8 mouse cellular contexts compared by ENCODE assay signal in genomic region chr6:38515201-38515600, GRCm38 (mm10).
"Had no signal": no experiment of that assay in that cellular context is flagged by ENCODE, and none has a peak within 500 bp of the region (broad histone marks: within the 10 kb centered on the region; RNA-seq: fewer than 3 reads in every experiment).

No protein-coding gene starts in this region.

- DNase-seq: kidney, postnatal 10 days; kidney, postnatal 36 days; layer of hippocampus, postnatal 36 days; lung, adult 18-20 months; lung, postnatal 10 days; lung, postnatal 36 days; thymus, adult 2 months; thymus, postnatal 14 days had no signal
